Mouse (Mus musculus): ENCODE data around the gene Cmah. TPM values are rescaled to one million over a fixed set of nuclear protein-coding genes. Genes with fewer than 3 reads are reported as not detected.

Gene Cmah
- 7.6 and 13.3 TPM in 2 replicates for polyA plus RNA-seq (2012; ENCODE audit: low replicate concordance)

DNA sequence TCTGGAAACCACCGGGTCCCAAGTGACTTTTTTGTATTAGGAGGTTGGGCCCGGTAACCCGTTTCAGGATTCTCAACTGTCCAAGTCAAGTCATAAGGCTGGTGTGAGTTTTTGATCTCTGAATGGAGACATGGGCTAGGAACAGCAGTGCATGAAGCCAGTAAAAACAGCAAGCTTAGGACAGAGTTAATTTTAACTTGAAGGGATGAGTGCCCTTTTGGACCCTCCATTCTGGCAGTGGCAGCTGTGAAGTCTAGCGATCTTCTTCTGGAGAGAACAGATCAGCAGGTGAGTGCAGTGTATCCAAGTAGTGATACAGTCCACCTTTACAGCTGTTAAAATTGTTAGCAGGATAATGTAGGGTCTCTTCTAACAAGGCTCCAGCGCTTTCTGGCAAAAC, at the start of gene Cmah:
Gene Cmah, plus strand, starts transcription at position 204 of the 400 bp plus-strand sequence.

DNA sequence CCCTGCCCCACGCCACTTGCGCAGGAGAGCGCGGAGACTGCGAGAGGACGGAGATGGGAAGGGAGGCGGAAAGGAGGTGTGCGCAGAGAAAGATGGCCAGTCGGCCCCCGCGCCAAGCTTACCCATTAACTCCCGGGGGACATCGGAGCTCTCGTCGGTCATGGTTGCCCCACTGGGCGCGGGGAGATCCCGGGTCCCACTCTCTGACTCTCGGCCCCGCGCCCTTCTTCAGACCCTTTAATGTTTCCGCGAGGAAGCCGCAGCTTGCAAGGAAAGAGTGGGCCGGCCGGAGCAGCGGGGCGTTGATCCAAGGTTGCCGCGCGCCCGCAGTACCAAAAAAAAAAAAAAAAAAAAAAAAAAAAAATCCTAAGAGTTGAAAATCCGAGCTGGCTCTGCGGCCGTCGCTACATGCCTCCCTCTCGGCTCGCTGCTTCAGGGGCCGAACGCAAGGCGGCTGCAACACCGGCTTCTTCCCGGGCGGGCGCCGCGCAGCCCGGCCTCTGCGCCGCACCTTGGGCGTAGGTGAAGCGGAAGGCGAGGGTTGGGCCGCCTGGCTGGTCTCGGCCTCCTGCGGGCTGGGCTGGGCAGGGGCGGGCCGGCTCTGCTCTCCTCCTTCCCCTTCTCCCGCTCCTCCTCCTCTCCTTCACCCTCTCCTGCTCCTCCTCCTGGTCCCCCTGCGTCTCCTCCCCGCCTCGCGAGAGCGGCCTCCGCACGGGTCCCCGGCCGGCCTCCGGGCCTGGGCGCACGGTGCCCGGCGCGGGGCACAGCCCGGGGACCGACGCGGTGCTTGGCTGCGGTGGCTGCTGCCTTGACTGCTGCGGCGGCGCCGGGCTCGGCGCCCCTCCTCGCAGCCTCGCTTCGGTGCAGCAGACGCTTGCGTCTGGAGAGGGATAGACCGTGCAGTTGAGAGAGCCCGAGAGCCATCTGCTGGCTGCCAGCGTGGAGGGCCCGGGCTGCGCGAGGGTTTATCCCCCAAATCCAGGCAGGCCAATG, 46.5 kb upstream of the Cmah start, which contains the start of gene Carmil1:
Gene Carmil1, minus strand, starts transcription at position 357 of the 993 bp plus-strand sequence.

Other genes with a start within 250 kb of the Cmah start
- 7.2 and 12.1 TPM in 2 replicates for gene Carmil1, start 46.6 kb upstream of the Cmah start, polyA plus RNA-seq (2012; ENCODE audit: low replicate concordance)